Mouse (Mus musculus): Measurements from ENCODE around the gene Spata31d1a.

GRCm38 (mm10) chr13:59741096-59741495, 31.0 kb upstream of the Spata31d1a start:
- TF ChIP-seq CTCF (IDR thresholded peaks at IDR 0.05; ENCODE audit: insufficient read depth, low read depth, low read length) (no peak), POLR2A (IDR thresholded peaks at IDR 0.05; ENCODE audit: insufficient read depth, low read depth, low read length) (no peak)

All from olfactory bulb, adult 2 months (tissue).